Mouse (Mus musculus): ENCODE measurements around the gene Zfp618.

Gene Zfp618

GRCm38 (mm10) chr4:63156726-63157634 lies 191.6 kb downstream of the Zfp618 start:
- no peak for DNase-seq (ENCODE audit: low spot score in 2 of 2)

- DNase-seq (ENCODE audit: low spot score in 2 of 2) = no peak
Observed at GRCm38 (mm10) chr4:63158192-63158591, 192.8 kb downstream of the Zfp618 start.

- DNase-seq (ENCODE audit: low spot score in 2 of 2) = peak; percentile 64 to 80
Observed at GRCm38 (mm10) chr4:63158961-63159592, 193.7 kb downstream of the Zfp618 start.

- DNase-seq (ENCODE audit: low spot score in 2 of 2) = no peak
Observed at GRCm38 (mm10) chr4:63165636-63166035, 200.3 kb downstream of the Zfp618 start.

GRCm38 (mm10) chr4:63166323-63166722 lies 200.9 kb downstream of the Zfp618 start:
- DNase-seq (ENCODE audit: low spot score in 2 of 2) = no peak

GRCm38 (mm10) chr4:63170061-63170460 lies 204.7 kb downstream of the Zfp618 start:
- no peak for DNase-seq (ENCODE audit: low spot score in 2 of 2)

- no peak for DNase-seq (ENCODE audit: low spot score in 2 of 2)
Observed at GRCm38 (mm10) chr4:63171122-63171521, 205.7 kb downstream of the Zfp618 start.

GRCm38 (mm10) chr4:63171969-63172685 lies 206.8 kb downstream of the Zfp618 start, which contains the start of gene Kif12:
TSS of gene Kif12 (minus strand) at chr4:63172131.
- no peak for DNase-seq (ENCODE audit: low spot score in 2 of 2)

GRCm38 (mm10) chr4:63181556-63181955 lies 216.2 kb downstream of the Zfp618 start:
- peak; percentile 16 to 67 for DNase-seq (ENCODE audit: low spot score in 2 of 2)

- peak in 1 of 2 experiments; percentile 10 for DNase-seq (ENCODE audit: low spot score in 2 of 2)
Observed at GRCm38 (mm10) chr4:63186281-63186870, 221.0 kb downstream of the Zfp618 start.
